Mouse (Mus musculus): ENCODE results near the gene Slc6a18. TPM values are rescaled to one million over a fixed set of nuclear protein-coding genes. Genes with fewer than 3 reads are reported as not detected.

Gene Slc6a18
- polyA plus RNA-seq, 1 experiment from 2014 or later, result not detected

- Histone ChIP-seq H3K4me3 (ENCODE audit: low read depth, low read length) (no peak overlapping the region), H3K27ac (ENCODE audit: low read depth, low read length) (no peak overlapping the region), H3K27me3 (ENCODE audit: control insufficient read depth, insufficient read depth, low read length) (no peaks in the 10 kb centered on the region), H3K9ac (ENCODE audit: low read length) (no peak overlapping the region), H3K36me3 (ENCODE audit: control insufficient read depth, insufficient read depth, low read length) (no peaks in the 10 kb centered on the region), H3K4me1 (replicated peaks; ENCODE audit: control insufficient read depth, insufficient read depth, low read length) (no peaks in the 10 kb centered on the region), H3K4me2 (ENCODE audit: low read depth, low read length, severe bottlenecking) (no peak overlapping the region), H3K9me3 (ENCODE audit: control insufficient read depth, low read length) (no peaks in the 10 kb centered on the region)
- ATAC-seq (replicated peaks; ENCODE audit: low FRiP score) (no peak), DNase-seq (ENCODE audit: low spot score) (no peak)
- 47% methylated on average over 1 of the region's 1 CpGs for WGBS
These were observed 2.6 kb upstream of the Slc6a18 start for GRCm38 (mm10) chr13:73680394-73680793.

- H3K27me3 ChIP-seq (ENCODE audit: control insufficient read depth, insufficient read depth, low read length), result no peaks in the 10 kb centered on the region
These were observed 1.5 kb upstream of the Slc6a18 start for GRCm38 (mm10) chr13:73679311-73679710.

GRCm38 (mm10) chr13:73675161-73675560, 2.7 kb downstream of the Slc6a18 start:
- H3K4me3 ChIP-seq (ENCODE audit: low read depth, low read length), result no peak overlapping the region
- DNase-seq (ENCODE audit: low spot score) (no peak), ATAC-seq (replicated peaks; ENCODE audit: low FRiP score) (no peak)
- no peak overlapping the region for H3K9ac ChIP-seq (ENCODE audit: low read length)
- no peaks in the 10 kb centered on the region for H3K4me1 ChIP-seq (replicated peaks; ENCODE audit: control insufficient read depth, insufficient read depth, low read length)
- no peaks in the 10 kb centered on the region for H3K36me3 ChIP-seq (ENCODE audit: control insufficient read depth, insufficient read depth, low read length)
- H3K4me2 ChIP-seq (ENCODE audit: low read depth, low read length, severe bottlenecking), result no peak overlapping the region
- H3K27ac ChIP-seq (ENCODE audit: low read depth, low read length), result no peak overlapping the region
- no peaks in the 10 kb centered on the region for H3K9me3 ChIP-seq (ENCODE audit: control insufficient read depth, low read length)
- WGBS, result 88% methylated on average over 7 of the region's 7 CpGs
- H3K27me3 ChIP-seq (ENCODE audit: control insufficient read depth, insufficient read depth, low read length), result no peaks in the 10 kb centered on the region

More at GRCm38 (mm10) chr13:73679311-73679710, 1.5 kb upstream of the Slc6a18 start:
- no peaks in the 10 kb centered on the region for H3K36me3 ChIP-seq (ENCODE audit: control insufficient read depth, insufficient read depth, low read length)
- no peaks in the 10 kb centered on the region for H3K9me3 ChIP-seq (ENCODE audit: control insufficient read depth, low read length)
- no peak overlapping the region for H3K27ac ChIP-seq (ENCODE audit: low read depth, low read length)
- no peak for DNase-seq (ENCODE audit: low spot score)
- H3K9ac ChIP-seq (ENCODE audit: low read length), result no peak overlapping the region
- no peak overlapping the region for H3K4me3 ChIP-seq (ENCODE audit: low read depth, low read length)
- H3K4me2 ChIP-seq (ENCODE audit: low read depth, low read length, severe bottlenecking), result no peak overlapping the region
- no peaks in the 10 kb centered on the region for H3K4me1 ChIP-seq (replicated peaks; ENCODE audit: control insufficient read depth, insufficient read depth, low read length)
- 58% methylated on average over 2 of the region's 2 CpGs for WGBS
- ATAC-seq (replicated peaks; ENCODE audit: low FRiP score), result no peak

- WGBS, result 79% methylated on average over 2 of the region's 2 CpGs
- no peak overlapping the region for H3K27ac ChIP-seq (ENCODE audit: low read depth, low read length)
- no peak overlapping the region for H3K4me3 ChIP-seq (ENCODE audit: low read depth, low read length)
- H3K4me2 ChIP-seq (ENCODE audit: low read depth, low read length, severe bottlenecking), result no peak overlapping the region
- H3K9ac ChIP-seq (ENCODE audit: low read length), result no peak overlapping the region
- H3K36me3 ChIP-seq (ENCODE audit: control insufficient read depth, insufficient read depth, low read length), result no peaks in the 10 kb centered on the region
- H3K9me3 ChIP-seq (ENCODE audit: control insufficient read depth, low read length), result no peaks in the 10 kb centered on the region
- no peaks in the 10 kb centered on the region for H3K4me1 ChIP-seq (replicated peaks; ENCODE audit: control insufficient read depth, insufficient read depth, low read length)
- no peaks in the 10 kb centered on the region for H3K27me3 ChIP-seq (ENCODE audit: control insufficient read depth, insufficient read depth, low read length)
- DNase-seq (ENCODE audit: low spot score) (no peak), ATAC-seq (replicated peaks; ENCODE audit: low FRiP score) (no peak)
These were observed 17.6 kb downstream of the Slc6a18 start for GRCm38 (mm10) chr13:73660163-73660695.

- no peak for ATAC-seq (replicated peaks; ENCODE audit: low FRiP score)
- Histone ChIP-seq H3K4me1 (replicated peaks; ENCODE audit: control insufficient read depth, insufficient read depth, low read length) (no peaks in the 10 kb centered on the region), H3K4me3 (ENCODE audit: low read depth, low read length) (no peak overlapping the region), H3K27me3 (ENCODE audit: control insufficient read depth, insufficient read depth, low read length) (no peaks in the 10 kb centered on the region), H3K27ac (ENCODE audit: low read depth, low read length) (no peak overlapping the region), H3K4me2 (ENCODE audit: low read depth, low read length, severe bottlenecking) (no peak overlapping the region), H3K9ac (ENCODE audit: low read length) (no peak overlapping the region), H3K36me3 (ENCODE audit: control insufficient read depth, insufficient read depth, low read length) (no peaks in the 10 kb centered on the region), H3K9me3 (ENCODE audit: control insufficient read depth, low read length) (no peaks in the 10 kb centered on the region)
- WGBS, result 59% methylated on average over 2 of the region's 2 CpGs
- DNase-seq (ENCODE audit: low spot score), result no peak
These were observed 18.9 kb downstream of the Slc6a18 start for GRCm38 (mm10) chr13:73658953-73659352.

- Histone ChIP-seq H3K27ac (ENCODE audit: low read depth, low read length) (no peak overlapping the region), H3K27me3 (ENCODE audit: control insufficient read depth, insufficient read depth, low read length) (no peaks in the 10 kb centered on the region), H3K36me3 (ENCODE audit: control insufficient read depth, insufficient read depth, low read length) (no peaks in the 10 kb centered on the region), H3K9ac (ENCODE audit: low read length) (no peak overlapping the region), H3K9me3 (ENCODE audit: control insufficient read depth, low read length) (no peaks in the 10 kb centered on the region), H3K4me1 (replicated peaks; ENCODE audit: control insufficient read depth, insufficient read depth, low read length) (no peaks in the 10 kb centered on the region), H3K4me3 (ENCODE audit: low read depth, low read length) (no peak overlapping the region), H3K4me2 (ENCODE audit: low read depth, low read length, severe bottlenecking) (no peak overlapping the region)
- ATAC-seq (replicated peaks; ENCODE audit: low FRiP score) (no peak), DNase-seq (ENCODE audit: low spot score) (no peak)
- WGBS, result 89% methylated on average over 3 of the region's 3 CpGs
These were observed 22.8 kb downstream of the Slc6a18 start for GRCm38 (mm10) chr13:73654976-73655375.

GRCm38 (mm10) chr13:73653266-73653665, 24.6 kb downstream of the Slc6a18 start:
- no peaks in the 10 kb centered on the region for H3K9me3 ChIP-seq (ENCODE audit: control insufficient read depth, low read length)
- H3K9ac ChIP-seq (ENCODE audit: low read length), result no peak overlapping the region
- H3K4me2 ChIP-seq (ENCODE audit: low read depth, low read length, severe bottlenecking), result no peak overlapping the region
- H3K36me3 ChIP-seq (ENCODE audit: control insufficient read depth, insufficient read depth, low read length), result no peaks in the 10 kb centered on the region
- no peak overlapping the region for H3K4me3 ChIP-seq (ENCODE audit: low read depth, low read length)
- no peaks in the 10 kb centered on the region for H3K4me1 ChIP-seq (replicated peaks; ENCODE audit: control insufficient read depth, insufficient read depth, low read length)
- no peaks in the 10 kb centered on the region for H3K27me3 ChIP-seq (ENCODE audit: control insufficient read depth, insufficient read depth, low read length)
- no peak for DNase-seq (ENCODE audit: low spot score)
- no peak overlapping the region for H3K27ac ChIP-seq (ENCODE audit: low read depth, low read length)
- 87% methylated on average over 3 of the region's 3 CpGs for WGBS
- no peak for ATAC-seq (replicated peaks; ENCODE audit: low FRiP score)

GRCm38 (mm10) chr13:73646397-73647087, 31.3 kb downstream of the Slc6a18 start:
- H3K4me1 ChIP-seq (replicated peaks; ENCODE audit: control insufficient read depth, insufficient read depth, low read length), result no peaks in the 10 kb centered on the region
- no peaks in the 10 kb centered on the region for H3K27me3 ChIP-seq (ENCODE audit: control insufficient read depth, insufficient read depth, low read length)
- 45% methylated on average over 6 of the region's 6 CpGs for WGBS
- no peak overlapping the region for H3K4me3 ChIP-seq (ENCODE audit: low read depth, low read length)
- DNase-seq (ENCODE audit: low spot score) (peak; percentile 70), ATAC-seq (replicated peaks; ENCODE audit: low FRiP score) (0 out of 2 replicates have a peak, but pooled peaks have one; percentile 36)
- no peak overlapping the region for H3K27ac ChIP-seq (ENCODE audit: low read depth, low read length)
- H3K9me3 ChIP-seq (ENCODE audit: control insufficient read depth, low read length), result no peaks in the 10 kb centered on the region
- H3K4me2 ChIP-seq (ENCODE audit: low read depth, low read length, severe bottlenecking), result no peak overlapping the region
- H3K36me3 ChIP-seq (ENCODE audit: control insufficient read depth, insufficient read depth, low read length), result no peaks in the 10 kb centered on the region
- H3K9ac ChIP-seq (ENCODE audit: low read length), result no peak overlapping the region

- DNase-seq (ENCODE audit: low spot score) (no peak), ATAC-seq (replicated peaks; ENCODE audit: low FRiP score) (no peak)
- H3K4me2 ChIP-seq (ENCODE audit: low read depth, low read length, severe bottlenecking), result no peak overlapping the region
- no peaks in the 10 kb centered on the region for H3K27me3 ChIP-seq (ENCODE audit: control insufficient read depth, insufficient read depth, low read length)
- H3K36me3 ChIP-seq (ENCODE audit: control insufficient read depth, insufficient read depth, low read length), result no peaks in the 10 kb centered on the region
- H3K9me3 ChIP-seq (ENCODE audit: control insufficient read depth, low read length), result no peaks in the 10 kb centered on the region
- H3K4me1 ChIP-seq (replicated peaks; ENCODE audit: control insufficient read depth, insufficient read depth, low read length), result no peaks in the 10 kb centered on the region
- 91% methylated on average over 4 of the region's 4 CpGs for WGBS
- H3K4me3 ChIP-seq (ENCODE audit: low read depth, low read length), result no peak overlapping the region
- no peak overlapping the region for H3K9ac ChIP-seq (ENCODE audit: low read length)
- H3K27ac ChIP-seq (ENCODE audit: low read depth, low read length), result no peak overlapping the region
These were observed 36.5 kb downstream of the Slc6a18 start for GRCm38 (mm10) chr13:73641296-73641695.

Data from forebrain, embryonic 11.5 days (tissue).